Mouse (Mus musculus) CH12.LX (cell line): ENCODE measurements around the gene Kirrel3.

ENCODE experiments used
- BHLHE40 ChIP-seq: IDR thresholded peaks from 2 replicates; pipeline ENCODE4 v1.6.1; 2011; ENCODE audit warnings: mild to moderate bottlenecking, low read depth, low read length, improper control_type of control experiment
- CTCF ChIP-seq, 2 experiments: IDR thresholded peaks in 1 of 2; conservative IDR thresholded peaks in 1 of 2; 2 replicates each; pipeline ENCODE4 v1.5.1; 2011 to 2012; ENCODE audit warnings: low read depth in 2 of 2, low read length in 2 of 2, improper control_type of control experiment in 1 of 2, inconsistent platforms in 1 of 2, mild to moderate bottlenecking in 1 of 2, moderate library complexity in 1 of 2
- ELF1 ChIP-seq: IDR thresholded peaks from 2 replicates; pipeline ENCODE4 v1.6.1; 2014; ENCODE audit warnings: low read depth, mild to moderate bottlenecking, inconsistent platforms, low read length, improper control_type of control experiment
- EP300 ChIP-seq: IDR thresholded peaks from 2 replicates; pipeline ENCODE4 v1.6.1; 2011; ENCODE audit warnings: low read length, improper control_type of control experiment
- HCFC1 ChIP-seq: IDR thresholded peaks from 2 replicates; pipeline ENCODE4 v1.6.1; 2012; ENCODE audit warnings: low read depth, mild to moderate bottlenecking, inconsistent platforms, low read length, improper control_type of control experiment
- MAFK ChIP-seq: IDR thresholded peaks from 2 replicates; pipeline ENCODE4 v1.6.1; 2011; ENCODE audit warnings: low read length, improper control_type of control experiment; ENCODE audit not compliant: insufficient replicate concordance
- MAX ChIP-seq: IDR thresholded peaks from 2 replicates; pipeline ENCODE4 v1.6.1; 2011; ENCODE audit warnings: low read length, improper control_type of control experiment
- NELFE ChIP-seq: IDR thresholded peaks from 2 replicates; pipeline ENCODE4 v1.6.1; 2011; ENCODE audit warnings: low read depth, low read length, improper control_type of control experiment
- POLR2A ChIP-seq: IDR thresholded peaks from 2 replicates; pipeline ENCODE4 v1.6.1; 2011; ENCODE audit warnings: low read depth, mild to moderate bottlenecking, improper control_type of control experiment, low read length
- POLR2AphosphoS2 ChIP-seq: IDR thresholded peaks from 2 replicates; pipeline ENCODE4 v1.6.1; 2011; ENCODE audit warnings: low read depth, low read length, improper control_type of control experiment
- UBTF ChIP-seq: IDR thresholded peaks from 2 replicates; pipeline ENCODE4 v1.6.1; 2012; ENCODE audit warnings: low read depth, mild to moderate bottlenecking, inconsistent platforms, low read length, improper control_type of control experiment, moderate library complexity
- USF1 ChIP-seq: IDR thresholded peaks from 2 replicates; pipeline ENCODE4 v1.6.1; 2014; ENCODE audit warnings: low read depth, mild to moderate bottlenecking, inconsistent platforms, low read length, improper control_type of control experiment

DNA sequence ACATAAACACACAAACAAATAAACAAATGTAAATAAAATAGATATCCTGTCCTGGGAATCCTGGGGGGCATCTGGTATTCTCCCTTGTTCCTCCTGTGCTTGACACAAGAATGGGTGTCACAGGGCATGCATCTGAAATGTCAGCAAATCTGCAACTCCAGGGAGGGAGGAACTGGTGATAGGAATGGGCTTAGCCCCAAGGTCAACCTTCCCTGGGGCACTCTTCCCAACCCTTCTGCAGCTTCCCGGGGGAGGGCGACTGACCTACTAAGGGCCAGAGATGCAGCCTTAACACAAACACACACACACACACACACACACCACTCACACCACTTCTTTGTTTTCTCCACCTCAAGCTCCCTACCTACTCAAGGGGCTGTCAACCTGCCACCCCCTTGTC lies 509.4 kb downstream of the Kirrel3 start:
- no peak for TF ChIP-seq POLR2AphosphoS2
- no peak for TF ChIP-seq NELFE
- TF ChIP-seq CTCF (conservative IDR thresholded peaks at IDR 0.05 in 1 of 2, IDR thresholded peaks at IDR 0.05 in 1 of 2; ENCODE audit: low read depth in 2 of 2, low read length in 2 of 2): no peak
- TF ChIP-seq MAX: no peak
- TF ChIP-seq EP300: no peak
- TF ChIP-seq POLR2A: no peak
- no peak for TF ChIP-seq UBTF
- no peak for TF ChIP-seq HCFC1
- no peak for TF ChIP-seq BHLHE40
- no peak for TF ChIP-seq ELF1
- no peak for TF ChIP-seq USF1
- no peak for TF ChIP-seq MAFK
